Mouse (Mus musculus): ENCODE results near the gene Fbn1.

- no peak for TF ChIP-seq CTCF (IDR thresholded peaks at IDR 0.05; ENCODE audit: control insufficient read depth, insufficient read depth, low read length)
- no peak for TF ChIP-seq POLR2A (IDR thresholded peaks at IDR 0.05; ENCODE audit: borderline replicate concordance, control insufficient read depth, low read depth, low read length)
Measured at GRCm38 (mm10) chr2:125382613-125383272, 125.0 kb downstream of the Fbn1 start.
